In genomic region chr11:80430366-80430910, GRCm38 (mm10) we compare ENCODE assay signal across 16 mouse cellular contexts. TPM values are rescaled to one million over a fixed set of nuclear protein-coding genes. Genes with fewer than 3 reads are reported as not detected.
DNase-seq lines count a peak whose midpoint lies in the region; ATAC-seq and TF ChIP-seq lines count a peak whose summit lies in the region.
"Had no signal": no experiment of that assay in that cellular context is flagged by ENCODE, and none has a peak within 500 bp of the region (broad histone marks: within the 10 kb centered on the region; RNA-seq: fewer than 3 reads in every experiment).

No protein-coding gene starts in this region.

- DNase-seq in kidney, adult 9 months: peak; percentile 73
- DNase-seq in NIH3T3 (ENCODE audit: low read depth): peak; percentile 26
- no peak for DNase-seq in liver, embryonic 14.5 days (ENCODE audit: low read depth in 3 of 3, low spot score in 3 of 3)
- no peak for DNase-seq in urinary bladder, postnatal 36 days (ENCODE audit: low spot score in 2 of 2)
- no peak for DNase-seq in heart, postnatal 25 days (ENCODE audit: low spot score)
- no peak for DNase-seq in ovary, postnatal 14 days (ENCODE audit: low spot score)
- DNase-seq: cerebellum, adult 9-10 months; lung, postnatal 14 days; right cerebral cortex, postnatal 4 days; thymus, postnatal 36 days had no signal

- H3K4me1 ChIP-seq in kidney, embryonic 16.5 days (ENCODE audit: insufficient read depth, low read length): peaks cover 9% of the 10 kb centered on the region
- peaks cover 18% of the 10 kb centered on the region for H3K4me1 ChIP-seq in E14TG2a.4 (replicated peaks; ENCODE audit: low read depth, low read length)
- peaks cover 4 to 5% of the 10 kb centered on the region in 2 experiments for H3K4me1 ChIP-seq in liver, embryonic 14.5 days (replicated peaks; ENCODE audit: control insufficient read depth in 2 of 2, insufficient read depth in 2 of 2, low read length in 1 of 2)

- no peak overlapping the region for H3K27ac ChIP-seq in kidney, embryonic 16.5 days (ENCODE audit: low read length)
- H3K27ac ChIP-seq in liver, embryonic 14.5 days: no peak overlapping the region
- H3K27ac ChIP-seq: forebrain, embryonic 13.5 days; limb, embryonic 13.5 days; midbrain, embryonic 12.5 days had no signal

- no peaks in the 10 kb centered on the region for H3K27me3 ChIP-seq in kidney, embryonic 16.5 days (ENCODE audit: insufficient read depth, low read length)
- no peaks in the 10 kb centered on the region for H3K27me3 ChIP-seq in E14TG2a.4 (ENCODE audit: insufficient read depth, low read length)
- no peaks in the 10 kb centered on the region for H3K27me3 ChIP-seq in liver, embryonic 14.5 days (ENCODE audit: control insufficient read depth, insufficient read depth, low read length)
- H3K27me3 ChIP-seq: forebrain, embryonic 13.5 days; limb, embryonic 13.5 days; midbrain, embryonic 12.5 days had no signal

- no peak overlapping the region for H3K4me2 ChIP-seq in kidney, embryonic 16.5 days (replicated peaks; ENCODE audit: low read depth, low read length)
- peak overlapping the region; percentile 79; the same call in 1 of the 2 replicates for H3K4me2 ChIP-seq in liver, embryonic 14.5 days (ENCODE audit: low read depth)

- WGBS in kidney, embryonic 16.5 days: 79% methylated on average over 3 of the region's 3 CpGs
- 82% methylated on average over 3 of the region's 3 CpGs for WGBS in liver, embryonic 14.5 days (ENCODE audit: insufficient replicate concordance)

- H3K36me3 ChIP-seq in kidney, embryonic 16.5 days (ENCODE audit: insufficient read depth, low read length): peaks cover 12% of the 10 kb centered on the region; the same call in 1 of the 2 replicates
- peaks cover 36% of the 10 kb centered on the region for H3K36me3 ChIP-seq in E14TG2a.4 (ENCODE audit: insufficient read depth, low read length)
- H3K36me3 ChIP-seq in liver, embryonic 14.5 days (replicated peaks; ENCODE audit: control insufficient read depth, insufficient read depth, low read depth): peaks cover 29% of the 10 kb centered on the region

- H3K4me3 ChIP-seq in kidney, embryonic 16.5 days (ENCODE audit: low read length): no peak overlapping the region
- H3K4me3 ChIP-seq in E14TG2a.4 (replicated peaks; ENCODE audit: low read length): peak overlapping the region; percentile 99
- H3K4me3 ChIP-seq in liver, embryonic 14.5 days (ENCODE audit: insufficient read depth in 1 of 2, low read depth in 2 of 2, low read length in 2 of 2): no peak overlapping the region

- no peaks in the 10 kb centered on the region for H3K9me3 ChIP-seq in kidney, embryonic 16.5 days (ENCODE audit: low read length)
- no peaks in the 10 kb centered on the region for H3K9me3 ChIP-seq in E14TG2a.4 (ENCODE audit: low read length)
- H3K9me3 ChIP-seq in liver, embryonic 14.5 days (ENCODE audit: control insufficient read depth, low read length): no peaks in the 10 kb centered on the region
- H3K9me3 ChIP-seq: forebrain, embryonic 13.5 days; limb, embryonic 13.5 days; midbrain, embryonic 12.5 days had no signal

- H3K9ac ChIP-seq in kidney, embryonic 16.5 days (replicated peaks; ENCODE audit: low read length): no peak overlapping the region
- no peak overlapping the region for H3K9ac ChIP-seq in liver, embryonic 14.5 days (replicated peaks)
- H3K9ac ChIP-seq: midbrain, embryonic 12.5 days had no signal

- TF ChIP-seq EP300 in liver, embryonic 14.5 days (IDR thresholded peaks at IDR 0.05; ENCODE audit: low read depth): no peak

- ATAC-seq in kidney, embryonic 16.5 days (ENCODE audit: low FRiP score, low TSS enrichment): no peak
- ATAC-seq in liver, embryonic 14.5 days (ENCODE audit: insufficient read depth): no peak
- ATAC-seq: CD4-positive, CD25-positive, alpha-beta regulatory T cell, adult 4 months; forebrain, embryonic 13.5 days had no signal

- no peak for TF ChIP-seq CTCF in E14TG2a.4 (conservative IDR thresholded peaks at IDR 0.05; ENCODE audit: low read length)
- no peak for TF ChIP-seq CTCF in liver, embryonic 14.5 days (IDR thresholded peaks at IDR 0.05; ENCODE audit: low read depth)

- intact Hi-C loops in heart, postnatal 25 days (cut with DNase I): no loop called here

RNA-seq across cellular contexts. Expression of gene Psmd11, which starts 2.0 kb away (rescaled TPM):
- 321 and 327 TPM in 2 replicates for polyA plus RNA-seq in kidney, embryonic 16.5 days (2015; fragmentation: Nextera tagmentation; extraction: Ambion mirVana)
- 35.6 and 56.8 TPM in 2 replicates for polyA plus RNA-seq in liver, embryonic 14.5 days (2012; rRNA removed)
- polyA plus RNA-seq in liver, embryonic 14.5 days (2014; fragmentation: Nextera tagmentation; extraction: Ambion mirVana): 152 and 155 TPM in 2 replicates
- total RNA-seq in heart, postnatal 25 days (2021): 100 to 1,000 TPM; 104 to 112 TPM

RNA-seq across cellular contexts. Expression of gene Cdk5r1, which starts 46.4 kb away (rescaled TPM):
- polyA plus RNA-seq in kidney, embryonic 16.5 days (2015; fragmentation: Nextera tagmentation; extraction: Ambion mirVana): 0.57 and 0.85 TPM in 2 replicates
- 0.64 and 0.74 TPM in 2 replicates for polyA plus RNA-seq in liver, embryonic 14.5 days (2012; rRNA removed)
- 0.17 and 0.37 TPM in 2 replicates for polyA plus RNA-seq in liver, embryonic 14.5 days (2014; fragmentation: Nextera tagmentation; extraction: Ambion mirVana)
- total RNA-seq in heart, postnatal 25 days (2021): 1 to 10 TPM; 1.7 to 2.4 TPM

RNA-seq across cellular contexts. Expression of gene Zfp207, which starts 47.4 kb away (rescaled TPM):
- 234 and 255 TPM in 2 replicates for polyA plus RNA-seq in kidney, embryonic 16.5 days (2015; fragmentation: Nextera tagmentation; extraction: Ambion mirVana)
- 65.7 and 79.3 TPM in 2 replicates for polyA plus RNA-seq in liver, embryonic 14.5 days (2012; rRNA removed)
- polyA plus RNA-seq in liver, embryonic 14.5 days (2014; fragmentation: Nextera tagmentation; extraction: Ambion mirVana): 106 and 109 TPM in 2 replicates
- total RNA-seq in heart, postnatal 25 days (2021): 10 to 100 TPM; 68.5 to 79.5 TPM

RNA-seq across cellular contexts. Expression of gene 5730455P16Rik, which starts 52.6 kb away (rescaled TPM):
- 15.4 and 19.7 TPM in 2 replicates for polyA plus RNA-seq in kidney, embryonic 16.5 days (2015; fragmentation: Nextera tagmentation; extraction: Ambion mirVana)
- polyA plus RNA-seq in liver, embryonic 14.5 days (2012; rRNA removed): 1.6 and 2.4 TPM in 2 replicates
- polyA plus RNA-seq in liver, embryonic 14.5 days (2014; fragmentation: Nextera tagmentation; extraction: Ambion mirVana): 5.0 and 5.1 TPM in 2 replicates
- total RNA-seq in heart, postnatal 25 days (2021): 10 to 100 TPM; 22.1 to 22.9 TPM

Comparison
In these comparisons a context has a peak if more than half of its experiments do, and no peak if none do; other contexts are left out.
1. DNase-seq: peak in kidney, adult 9 months (single experiment) and NIH3T3 (single experiment); none in liver, embryonic 14.5 days (0 of 3), urinary bladder, postnatal 36 days (0 of 2), heart, postnatal 25 days (single experiment) and ovary, postnatal 14 days (single experiment).